Mouse (Mus musculus) lung, postnatal 4 days (tissue): ENCODE data around the gene Kdm5a.

ENCODE experiments used
- DNase-seq, 2 experiments: peaks; one replicate each; pipeline ENCODE4 v3.0.0; 2021

Gene Kdm5a

DNA sequence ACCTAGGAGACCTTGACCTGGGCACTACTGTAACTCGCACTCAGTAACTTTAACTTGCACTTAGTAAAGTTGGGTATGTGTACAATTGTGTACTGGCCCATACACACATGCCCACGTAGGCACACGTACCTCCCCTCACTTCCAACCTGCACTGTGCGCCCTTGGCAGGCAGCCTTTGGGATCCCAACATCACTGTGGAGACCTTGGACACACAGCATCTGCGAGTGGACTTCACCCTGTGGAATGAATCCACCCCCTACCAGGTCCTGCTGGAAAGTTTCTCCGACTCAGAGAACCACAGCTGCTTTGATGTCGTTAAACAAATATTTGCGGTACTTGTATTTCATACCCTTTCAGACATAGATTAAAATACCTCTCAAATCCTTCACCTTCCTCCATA is 111.4 kb downstream of the Kdm5a start:
- DNase-seq, result no peak

- DNase-seq, result peak; percentile 52 to 58
These were observed 115.4 kb downstream of the Kdm5a start for GRCm38 (mm10) chr6:120479302-120479701.

GRCm38 (mm10) chr6:120480361-120480760 is 116.4 kb downstream of the Kdm5a start:
- no peak for DNase-seq

DNA sequence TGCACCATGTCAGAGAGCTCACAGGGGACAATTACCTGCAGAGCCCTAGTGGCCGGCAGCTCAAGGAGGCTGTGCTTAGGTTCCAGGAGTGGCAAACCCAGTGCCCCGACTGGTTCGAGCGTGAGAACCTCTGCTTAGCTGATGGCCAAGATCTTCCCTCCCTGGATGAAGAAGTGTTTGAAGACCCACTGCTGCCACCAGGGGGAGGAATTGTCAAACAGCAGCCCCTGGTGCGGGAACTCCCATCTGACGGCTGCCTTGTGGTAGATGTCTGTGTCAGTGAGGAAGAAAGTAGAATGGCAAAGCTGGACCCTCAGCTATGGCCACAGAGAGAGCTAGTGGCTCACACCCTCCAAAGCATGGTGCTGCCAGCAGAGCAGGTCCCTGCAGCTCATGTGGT is 117.6 kb downstream of the Kdm5a start:
- DNase-seq, result peak in 1 of 2 experiments; percentile 56

DNA sequence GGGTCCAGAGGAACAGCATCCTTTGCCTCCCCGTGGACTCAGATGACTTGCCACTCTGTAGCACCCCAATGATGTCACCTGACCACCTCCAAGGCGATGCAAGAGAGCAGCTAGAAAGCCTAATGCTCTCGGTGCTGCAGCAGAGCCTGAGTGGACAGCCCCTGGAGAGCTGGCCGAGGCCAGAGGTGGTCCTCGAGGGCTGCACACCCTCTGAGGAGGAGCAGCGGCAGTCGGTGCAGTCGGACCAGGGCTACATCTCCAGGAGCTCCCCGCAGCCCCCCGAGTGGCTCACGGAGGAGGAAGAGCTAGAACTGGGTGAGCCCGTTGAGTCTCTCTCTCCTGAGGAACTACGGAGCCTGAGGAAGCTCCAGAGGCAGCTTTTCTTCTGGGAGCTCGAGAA is 118.1 kb downstream of the Kdm5a start:
- DNase-seq, result no peak

DNA sequence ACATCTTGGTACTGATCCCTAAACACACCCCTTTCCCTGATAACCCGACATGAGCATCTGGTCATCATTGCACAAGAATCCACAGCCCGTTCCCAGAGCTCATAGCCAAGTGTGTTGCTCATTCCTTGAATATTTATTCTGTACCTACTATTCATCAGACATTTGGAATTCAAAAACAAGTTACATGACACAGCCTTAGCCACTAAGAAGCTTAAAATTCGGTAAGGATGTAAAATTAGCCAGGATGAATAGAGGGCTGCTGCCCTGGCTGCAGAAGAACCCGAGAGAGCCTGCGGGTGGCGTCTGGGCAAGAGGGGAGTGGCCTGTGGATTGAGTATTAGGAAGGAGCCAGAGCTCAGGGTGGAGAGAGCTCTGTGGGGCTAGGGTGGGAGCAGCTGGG is 118.8 kb downstream of the Kdm5a start:
- DNase-seq, result no peak

DNA sequence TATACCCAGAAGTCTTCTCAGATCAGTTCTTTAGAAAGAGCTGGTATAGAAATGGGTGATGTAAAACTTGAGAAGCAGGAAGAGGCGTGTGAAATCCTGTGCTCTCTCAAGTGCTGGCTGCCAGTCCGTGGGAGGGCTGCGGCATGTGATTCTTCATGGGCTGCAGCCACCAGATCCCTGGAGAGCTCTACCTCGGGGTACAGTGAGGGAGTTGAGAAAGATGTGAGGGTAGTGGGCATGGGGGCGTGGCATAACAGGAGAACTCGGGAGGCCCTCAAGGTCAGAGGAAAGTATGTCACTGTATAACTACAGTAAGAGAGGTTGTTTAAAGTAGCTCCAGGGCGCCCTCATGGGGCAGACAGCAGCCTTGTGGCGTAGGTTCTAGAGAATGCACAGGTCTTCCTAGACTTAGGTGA is 119.3 kb downstream of the Kdm5a start:
- DNase-seq, result peak; percentile 55 to 71

GRCm38 (mm10) chr6:120485038-120485437 is 121.1 kb downstream of the Kdm5a start:
- DNase-seq, result no peak

- DNase-seq, result no peak
These were observed 122.2 kb downstream of the Kdm5a start for GRCm38 (mm10) chr6:120486051-120486510.

DNA sequence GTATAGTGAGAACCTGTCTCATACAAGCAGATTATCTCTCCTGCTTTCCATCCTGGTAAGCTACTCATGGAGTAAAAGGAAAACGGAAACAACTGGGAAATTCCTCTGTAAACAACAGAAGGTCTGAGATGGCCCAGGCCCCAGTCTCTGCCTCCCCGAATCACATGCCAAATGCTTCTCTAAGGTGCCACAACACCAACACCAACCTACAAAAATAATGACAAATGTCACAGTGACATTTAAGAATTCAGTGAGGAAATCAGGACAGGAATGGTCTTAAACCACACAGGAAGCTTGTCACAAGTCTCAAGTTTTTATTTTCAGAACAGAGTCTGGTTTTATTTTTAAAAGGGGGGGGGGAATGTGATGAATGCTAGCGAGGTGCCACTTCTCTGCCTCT is 124.7 kb downstream of the Kdm5a start:
- no peak for DNase-seq

DNA sequence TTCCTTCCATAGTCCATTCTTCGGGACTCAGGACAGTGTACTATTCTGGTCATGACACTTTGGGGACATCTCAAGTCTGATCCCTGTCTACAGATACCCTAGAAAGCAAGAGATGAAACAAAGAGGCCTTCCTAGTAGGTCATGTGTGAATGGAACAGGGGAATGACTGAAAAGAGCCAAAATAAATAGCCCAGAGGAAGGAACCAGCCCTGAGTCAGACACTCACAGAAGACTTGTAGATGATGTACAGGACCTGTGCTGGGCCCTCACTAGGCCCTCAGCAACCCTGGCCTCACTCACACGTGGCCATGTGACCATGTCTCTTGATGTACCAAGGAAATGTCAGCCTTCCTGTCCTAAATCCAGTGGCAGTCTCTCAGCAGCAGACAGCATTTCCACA is 125.5 kb downstream of the Kdm5a start:
- no peak for DNase-seq

GRCm38 (mm10) chr6:120491064-120491463 is 127.1 kb downstream of the Kdm5a start:
- no peak for DNase-seq

- peak; percentile 76 to 88 for DNase-seq
These were observed 128.1 kb downstream of the Kdm5a start for GRCm38 (mm10) chr6:120491862-120492498.

GRCm38 (mm10) chr6:120492499-120493373 is 128.8 kb downstream of the Kdm5a start:
- DNase-seq, result peak; percentile 48 to 71

GRCm38 (mm10) chr6:120493374-120494181 is 129.7 kb downstream of the Kdm5a start, which contains the start of gene Tmem121b:
TSS of gene Tmem121b (minus strand) at chr6:120493807.
- DNase-seq, result peak; percentile 75 to 85
